Mouse (Mus musculus) heart, postnatal 4 days (tissue): ENCODE results near the gene Arhgef10l. TPM values are rescaled to one million over a fixed set of nuclear protein-coding genes. Genes with fewer than 3 reads are reported as not detected.

Experiments
- DNase-seq: peaks from one replicate; pipeline ENCODE4 v3.0.0; 2021
- total RNA-seq, 2 experiments: library from RNA; stranded (reverse); gene quantifications; 2 replicates each; pipeline ENCODE4 v1.2.3; 2021

The Arhgef10l gene
- total RNA-seq, 2 experiments from 2014 or later: 45.9 to 46.7 TPM

GRCm38 (mm10) chr4:140631276-140631849 is 34.4 kb downstream of the Arhgef10l start:
- DNase-seq: no peak

GRCm38 (mm10) chr4:140630651-140631241 is 35.1 kb downstream of the Arhgef10l start:
- DNase-seq: peak; percentile 64

GRCm38 (mm10) chr4:140630136-140630535 is 35.7 kb downstream of the Arhgef10l start:
- DNase-seq: no peak

- peak; percentile 28 for DNase-seq
These were observed 36.8 kb downstream of the Arhgef10l start for GRCm38 (mm10) chr4:140628971-140629370.

- DNase-seq: no peak
These were observed 37.3 kb downstream of the Arhgef10l start for GRCm38 (mm10) chr4:140628412-140628943.

GRCm38 (mm10) chr4:140625651-140626525 is 39.9 kb downstream of the Arhgef10l start:
- no peak for DNase-seq

- peak; percentile 71 for DNase-seq
These were observed 41.2 kb downstream of the Arhgef10l start for GRCm38 (mm10) chr4:140624468-140625176.

GRCm38 (mm10) chr4:140624087-140624467 is 41.7 kb downstream of the Arhgef10l start:
- DNase-seq: no peak

- DNase-seq: peak; percentile 67
These were observed 43.0 kb downstream of the Arhgef10l start for GRCm38 (mm10) chr4:140622819-140623218.

- no peak for DNase-seq
These were observed 45.3 kb downstream of the Arhgef10l start for GRCm38 (mm10) chr4:140620496-140620895.

GRCm38 (mm10) chr4:140617391-140618385 is 48.1 kb downstream of the Arhgef10l start:
- DNase-seq: peak; percentile 72

GRCm38 (mm10) chr4:140616894-140617293 is 48.9 kb downstream of the Arhgef10l start:
- DNase-seq: no peak

- DNase-seq: no peak
These were observed 49.6 kb downstream of the Arhgef10l start for GRCm38 (mm10) chr4:140616196-140616595.

- no peak for DNase-seq
These were observed 50.0 kb downstream of the Arhgef10l start for GRCm38 (mm10) chr4:140615771-140616170.

GRCm38 (mm10) chr4:140614553-140614952 is 51.3 kb downstream of the Arhgef10l start:
- DNase-seq: no peak

- no peak for DNase-seq
These were observed 51.7 kb downstream of the Arhgef10l start for GRCm38 (mm10) chr4:140614145-140614544.

GRCm38 (mm10) chr4:140610841-140611609 is 54.8 kb downstream of the Arhgef10l start:
- DNase-seq: peak; percentile 32

- DNase-seq: no peak
These were observed 57.5 kb downstream of the Arhgef10l start for GRCm38 (mm10) chr4:140608228-140608720.

GRCm38 (mm10) chr4:140606779-140607178 is 59.0 kb downstream of the Arhgef10l start:
- DNase-seq: no peak

- no peak for DNase-seq
These were observed 59.6 kb downstream of the Arhgef10l start for GRCm38 (mm10) chr4:140606197-140606596.
